Mouse (Mus musculus) C2C12 (cell line): Measurements from ENCODE around the gene Atraid. TPM values are rescaled to one million over a fixed set of nuclear protein-coding genes. Genes with fewer than 3 reads are reported as not detected.
A peak's percentile ranks its signal among the peaks of the same experiment; 100 is the strongest.

Experiments used
- H3K27me3 ChIP-seq: one replicate; pipeline ENCODE4 v1.6.1; 2011; ENCODE audit not compliant: control insufficient read depth, insufficient read depth, insufficient read length
- H3K36me3 ChIP-seq: one replicate; pipeline ENCODE4 v1.6.1; 2011; ENCODE audit not compliant: control insufficient read depth, insufficient read depth
- H3K4me3 ChIP-seq: one replicate; pipeline ENCODE4 v1.5.1; 2011; ENCODE audit warnings: mild to moderate bottlenecking, control low read depth; ENCODE audit not compliant: poor library complexity, insufficient read depth, severe bottlenecking
- H3K79me2 ChIP-seq: one replicate; pipeline ENCODE4 v1.6.1; 2011; ENCODE audit not compliant: control insufficient read depth, insufficient read depth
- H3K79me3 ChIP-seq: one replicate; pipeline ENCODE4 v1.6.1; 2011; ENCODE audit warnings: low read depth, control low read depth
- H3ac ChIP-seq: one replicate; pipeline ENCODE3; 2011; ENCODE audit warnings: low read depth; ENCODE audit not compliant: control insufficient read depth, insufficient read length
- CEBPB ChIP-seq: IDR thresholded peaks from one replicate; pipeline ENCODE4 v1.6.1; 2011; ENCODE audit warnings: low read depth, mild to moderate bottlenecking, control low read depth, moderate library complexity
- CTCF ChIP-seq: IDR thresholded peaks from one replicate; pipeline ENCODE4 v1.5.1; 2011; ENCODE audit not compliant: control insufficient read depth, insufficient read depth, insufficient read length
- FOSL1 ChIP-seq: IDR thresholded peaks from one replicate; pipeline ENCODE4 v1.8.0; 2011; ENCODE audit warnings: mild to moderate bottlenecking, low read length; ENCODE audit not compliant: poor library complexity, insufficient read depth, severe bottlenecking
- MAX ChIP-seq: IDR thresholded peaks from one replicate; pipeline ENCODE4 v1.6.1; 2011; ENCODE audit warnings: mild to moderate bottlenecking, control low read depth
- MYOD1 ChIP-seq: IDR thresholded peaks from one replicate; pipeline ENCODE4 v1.6.1; 2011; ENCODE audit warnings: low read depth; ENCODE audit not compliant: control insufficient read depth, insufficient read length
- MYOG ChIP-seq: IDR thresholded peaks from one replicate; pipeline ENCODE4 v1.6.1; 2011; ENCODE audit not compliant: control insufficient read depth, insufficient read length; ENCODE audit errors: extremely low read depth
- USF1 ChIP-seq: IDR thresholded peaks from one replicate; pipeline ENCODE4 v1.6.1; 2011; ENCODE audit warnings: low read depth, mild to moderate bottlenecking, control low read depth, moderate library complexity
- polyA plus RNA-seq: library from polyadenylated mRNA; unstranded; fragments of >200 nt; fragmentation: generic; extraction: Trizol; gene quantifications from one replicate; pipeline ENCODE4 v1.2.1, GENCODE M21; 2012; ENCODE audit warnings: missing spikeins

The Atraid gene
- polyA plus RNA-seq, 1 experiment = 70.7 TPM

DNA sequence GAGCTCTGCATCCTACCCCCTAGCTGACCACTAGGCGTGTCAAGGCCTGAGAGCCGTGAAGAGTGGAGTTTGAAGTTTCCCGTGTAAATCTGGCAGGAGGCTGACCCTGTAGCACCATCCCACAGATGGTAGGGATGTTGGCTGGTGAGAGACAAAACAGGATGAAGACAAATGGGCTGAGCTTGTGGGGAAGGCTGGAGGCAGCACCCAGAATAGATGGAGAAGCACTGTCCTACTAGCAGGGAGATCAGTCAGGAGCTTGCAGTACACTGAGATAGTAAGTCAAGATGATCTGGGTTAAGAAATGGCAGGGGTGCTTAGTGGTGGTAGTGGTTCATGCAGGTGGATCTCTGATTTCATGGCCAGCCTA, 32.7 kb downstream of the Atraid start:
- H3K27me3 ChIP-seq = no peaks in the 10 kb centered on the region
- H3K36me3 ChIP-seq = peaks cover 31% of the 10 kb centered on the region
- H3K79me3 ChIP-seq = no peaks in the 10 kb centered on the region
- no peaks in the 10 kb centered on the region for H3K79me2 ChIP-seq
- no peak overlapping the region for H3K4me3 ChIP-seq
- no peak overlapping the region for H3ac ChIP-seq
- TF ChIP-seq MYOG (no peak), MYOD1 (no peak), MAX (no peak), CTCF (no peak), USF1 (no peak), FOSL1 (no peak), CEBPB (no peak)

DNA sequence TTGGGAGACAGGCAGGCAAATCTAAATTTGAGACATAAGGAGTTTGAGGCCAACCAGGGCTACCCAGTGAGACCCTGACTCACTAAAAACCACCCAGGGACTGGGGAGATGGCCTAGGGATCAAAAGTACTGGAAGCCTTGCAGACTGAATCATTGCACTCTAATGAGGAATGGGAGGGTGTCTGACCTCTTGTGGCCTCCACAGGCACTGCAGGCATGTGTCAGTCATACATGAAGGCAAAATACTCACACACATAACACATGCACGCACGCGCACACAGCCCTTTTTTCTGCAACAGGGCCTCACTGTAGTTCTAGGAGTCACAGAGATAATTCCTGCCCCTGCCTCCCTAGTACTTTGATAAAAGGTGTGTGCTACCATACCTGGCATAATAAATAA, 33.3 kb downstream of the Atraid start:
- H3K79me3 ChIP-seq = no peaks in the 10 kb centered on the region
- H3K36me3 ChIP-seq = peaks cover 27% of the 10 kb centered on the region
- TF ChIP-seq MAX (no peak), CTCF (peak; percentile 33)
- H3K27me3 ChIP-seq = no peaks in the 10 kb centered on the region
- H3K4me3 ChIP-seq = no peak overlapping the region
- no peaks in the 10 kb centered on the region for H3K79me2 ChIP-seq
- H3ac ChIP-seq = no peak overlapping the region

DNA sequence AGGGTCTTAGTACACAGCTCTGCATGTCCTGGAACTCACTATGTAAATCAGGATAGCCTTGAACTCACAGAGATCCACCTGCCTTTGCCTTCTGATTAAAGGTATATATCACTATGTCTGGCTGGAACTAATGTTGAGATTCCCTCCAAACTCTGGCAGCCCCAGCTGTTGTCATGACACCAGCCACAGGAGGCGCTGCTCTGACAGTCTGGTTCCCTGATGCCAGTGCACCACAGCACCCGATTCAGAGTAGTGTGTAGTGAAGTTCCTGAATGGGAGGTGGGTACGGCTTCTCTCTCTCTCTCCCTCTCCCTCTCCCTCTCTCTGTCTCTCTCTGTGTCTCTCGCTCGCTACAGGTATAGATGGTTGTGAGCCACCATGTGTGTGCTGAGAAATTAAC, 34.2 kb downstream of the Atraid start:
- H3K36me3 ChIP-seq = peaks cover 18% of the 10 kb centered on the region
- no peak overlapping the region for H3K4me3 ChIP-seq
- H3ac ChIP-seq = no peak overlapping the region
- H3K79me3 ChIP-seq = no peaks in the 10 kb centered on the region
- H3K79me2 ChIP-seq = no peaks in the 10 kb centered on the region
- TF ChIP-seq MAX (no peak), MYOG (no peak), CTCF (peak; percentile 7), FOSL1 (no peak), MYOD1 (no peak)
- no peaks in the 10 kb centered on the region for H3K27me3 ChIP-seq

DNA sequence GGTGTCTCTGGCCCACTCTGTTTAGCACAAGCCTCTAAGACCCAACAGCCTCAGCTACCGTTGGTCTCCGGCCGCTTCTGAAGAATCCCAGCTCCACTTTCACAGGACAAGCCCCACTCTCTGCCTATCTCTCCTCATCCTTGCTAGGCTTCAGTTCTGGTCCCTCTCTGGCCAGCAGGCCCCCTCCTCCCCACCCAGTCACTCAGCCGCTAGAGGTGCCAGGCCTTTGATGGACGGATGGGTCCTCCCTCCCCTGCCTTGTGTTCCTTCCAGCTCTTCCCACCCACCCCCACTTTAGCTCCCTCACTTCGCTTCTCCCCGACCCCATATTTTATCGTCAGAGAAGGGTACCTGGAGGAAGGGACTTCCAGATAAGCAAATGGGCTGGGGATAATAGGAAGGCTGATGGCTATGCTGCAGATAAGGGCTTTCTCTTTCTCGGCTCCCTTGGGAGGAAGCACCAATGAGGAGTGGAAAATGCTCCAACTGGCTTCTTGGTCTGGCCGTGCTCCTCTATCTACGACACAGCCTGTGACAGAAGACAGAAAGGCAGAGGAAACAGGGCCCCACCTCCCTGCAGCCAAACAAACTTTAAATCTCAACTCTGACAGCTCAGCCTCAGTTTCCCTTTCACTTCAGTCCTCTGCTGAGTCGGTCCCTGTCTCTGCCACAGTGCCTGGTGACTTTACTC, 35.0 kb downstream of the Atraid start:
- no peaks in the 10 kb centered on the region for H3K27me3 ChIP-seq
- no peak overlapping the region for H3ac ChIP-seq
- no peak overlapping the region for H3K4me3 ChIP-seq
- no peaks in the 10 kb centered on the region for H3K79me3 ChIP-seq
- no peaks in the 10 kb centered on the region for H3K79me2 ChIP-seq
- H3K36me3 ChIP-seq = peaks cover 12% of the 10 kb centered on the region
- TF ChIP-seq USF1 (no peak), CTCF (no peak), FOSL1 (no peak), MAX (no peak), MYOG (no peak), MYOD1 (no peak), CEBPB (no peak)

DNA sequence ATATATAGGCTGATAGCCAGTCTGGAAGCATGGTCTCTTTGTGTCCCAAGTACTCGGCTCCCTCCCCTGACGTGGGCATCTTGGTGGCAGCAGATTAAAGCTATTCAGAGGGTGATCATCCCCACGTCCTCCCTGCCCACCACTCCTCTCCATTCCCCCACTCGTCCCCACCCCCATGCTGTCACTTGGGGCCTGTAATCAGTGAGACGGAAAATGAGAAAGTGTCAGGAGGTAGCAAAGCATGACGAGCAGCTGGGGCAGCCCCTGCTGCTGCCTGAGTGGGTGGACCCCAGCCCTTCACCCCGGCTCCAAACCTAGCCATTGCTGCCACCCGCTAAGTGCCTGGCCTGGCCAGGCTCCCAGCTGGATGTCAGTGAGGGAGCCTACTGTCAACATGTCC, 35.8 kb downstream of the Atraid start:
- no peak overlapping the region for H3K4me3 ChIP-seq
- no peaks in the 10 kb centered on the region for H3K79me2 ChIP-seq
- TF ChIP-seq MAX (no peak), MYOD1 (no peak), MYOG (no peak), CTCF (no peak), USF1 (no peak), CEBPB (no peak), FOSL1 (no peak)
- H3ac ChIP-seq = no peak overlapping the region
- H3K27me3 ChIP-seq = no peaks in the 10 kb centered on the region
- H3K36me3 ChIP-seq = peaks cover 4% of the 10 kb centered on the region
- H3K79me3 ChIP-seq = no peaks in the 10 kb centered on the region

DNA sequence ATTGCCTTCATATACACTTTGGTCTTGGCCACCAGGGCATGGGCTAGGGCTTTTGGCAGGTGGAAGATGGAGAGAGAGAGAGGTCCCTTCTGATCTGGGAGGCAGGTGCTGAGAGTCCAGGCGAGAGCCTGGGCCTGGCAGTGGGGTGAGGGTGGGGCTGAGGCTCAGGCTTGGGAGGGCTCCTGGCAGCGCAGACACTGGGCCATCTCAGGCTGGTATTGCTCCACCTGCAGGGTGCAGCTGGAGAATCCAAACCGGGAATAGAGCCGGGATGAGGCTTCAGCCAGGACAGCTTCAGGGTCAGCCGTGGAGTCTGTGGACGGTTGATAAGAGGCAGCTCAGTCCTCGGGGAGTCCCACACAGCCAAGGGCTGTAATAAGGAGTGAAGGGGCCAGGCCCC, 38.5 kb downstream of the Atraid start:
- H3K27me3 ChIP-seq = peaks cover 9% of the 10 kb centered on the region
- no peak overlapping the region for H3K4me3 ChIP-seq

More for the DNA sequence above, 38.5 kb downstream of the Atraid start:
- Histone ChIP-seq H3K79me2 (no peaks in the 10 kb centered on the region), H3ac (no peak overlapping the region), H3K36me3 (no peaks in the 10 kb centered on the region), H3K79me3 (no peaks in the 10 kb centered on the region)
- TF ChIP-seq MYOD1 (no peak), CEBPB (no peak), MYOG (no peak), USF1 (no peak), CTCF (no peak), MAX (no peak), FOSL1 (no peak)
